Mouse (Mus musculus): ENCODE measurements around the gene Cdon. TPM values are rescaled to one million over a fixed set of nuclear protein-coding genes. Genes with fewer than 3 reads are reported as not detected.
"Not testable (repeated sequence)": the region's sequence is repeated elsewhere in the genome, so short reads cannot be mapped to it uniquely, and the experiment has no call there.

Cdon gene
- polyA plus RNA-seq, 1 experiment from 2014 or later: 1.5 TPM

GRCm38 (mm10) chr9:35430476-35430875, 9.5 kb downstream of the Cdon start:
- Histone ChIP-seq H3K4me2 (no peak overlapping the region), H3K27me3 (replicated peaks; ENCODE audit: control insufficient read depth, insufficient read depth, low read length) (no peaks in the 10 kb centered on the region)
- 79% methylated on average over 7 of the region's 8 CpGs for WGBS

GRCm38 (mm10) chr9:35431396-35431795, 10.5 kb downstream of the Cdon start:
- no peak overlapping the region for H3K4me2 ChIP-seq
- H3K4me1 ChIP-seq (replicated peaks; ENCODE audit: control insufficient read depth, insufficient read depth, low read length): no peaks in the 10 kb centered on the region
- no peak overlapping the region for H3K4me3 ChIP-seq (ENCODE audit: low read depth, low read length)
- no peaks in the 10 kb centered on the region for H3K27me3 ChIP-seq (replicated peaks; ENCODE audit: control insufficient read depth, insufficient read depth, low read length)
- DNase-seq (ENCODE audit: low spot score) (no peak), ATAC-seq (replicated peaks; ENCODE audit: low FRiP score) (no peak)
- 76% methylated on average over 6 of the region's 6 CpGs for WGBS
- H3K9me3 ChIP-seq (ENCODE audit: control insufficient read depth, low read length): no peaks in the 10 kb centered on the region
- H3K27ac ChIP-seq (ENCODE audit: low read depth, low read length): no peak overlapping the region
- H3K9ac ChIP-seq (ENCODE audit: low read depth, low read length): no peak overlapping the region
- H3K36me3 ChIP-seq (ENCODE audit: control insufficient read depth, insufficient read depth, low read length): no peaks in the 10 kb centered on the region

More at GRCm38 (mm10) chr9:35430476-35430875, 9.5 kb downstream of the Cdon start:
- Histone ChIP-seq H3K36me3 (ENCODE audit: control insufficient read depth, insufficient read depth, low read length) (no peaks in the 10 kb centered on the region), H3K4me1 (replicated peaks; ENCODE audit: control insufficient read depth, insufficient read depth, low read length) (no peaks in the 10 kb centered on the region), H3K27ac (ENCODE audit: low read depth, low read length) (no peak overlapping the region), H3K4me3 (ENCODE audit: low read depth, low read length) (no peak overlapping the region), H3K9me3 (ENCODE audit: control insufficient read depth, low read length) (no peaks in the 10 kb centered on the region), H3K9ac (ENCODE audit: low read depth, low read length) (no peak overlapping the region)
- ATAC-seq (replicated peaks; ENCODE audit: low FRiP score) (no peak), DNase-seq (ENCODE audit: low spot score) (no peak)

- DNase-seq (ENCODE audit: low spot score); H3K4me3 ChIP-seq (ENCODE audit: low read depth, low read length); ATAC-seq (replicated peaks; ENCODE audit: low FRiP score); H3K27ac ChIP-seq (ENCODE audit: low read depth, low read length); H3K36me3 ChIP-seq (ENCODE audit: control insufficient read depth, insufficient read depth, low read length); H3K9ac ChIP-seq (ENCODE audit: low read depth, low read length); H3K9me3 ChIP-seq (ENCODE audit: control insufficient read depth, low read length); H3K4me1 ChIP-seq (replicated peaks; ENCODE audit: control insufficient read depth, insufficient read depth, low read length); H3K27me3 ChIP-seq (replicated peaks; ENCODE audit: control insufficient read depth, insufficient read depth, low read length); H3K4me2 ChIP-seq: not testable (repeated sequence)
- 72% methylated on average over 3 of the region's 3 CpGs for WGBS
Measured at GRCm38 (mm10) chr9:35432717-35433297, 11.9 kb downstream of the Cdon start.

- Histone ChIP-seq H3K4me2 (no peak overlapping the region), H3K9me3 (ENCODE audit: control insufficient read depth, low read length) (no peaks in the 10 kb centered on the region), H3K4me3 (ENCODE audit: low read depth, low read length) (no peak overlapping the region), H3K27ac (ENCODE audit: low read depth, low read length) (no peak overlapping the region), H3K27me3 (replicated peaks; ENCODE audit: control insufficient read depth, insufficient read depth, low read length) (no peaks in the 10 kb centered on the region), H3K4me1 (replicated peaks; ENCODE audit: control insufficient read depth, insufficient read depth, low read length) (no peaks in the 10 kb centered on the region), H3K9ac (ENCODE audit: low read depth, low read length) (no peak overlapping the region), H3K36me3 (ENCODE audit: control insufficient read depth, insufficient read depth, low read length) (no peaks in the 10 kb centered on the region)
- ATAC-seq (replicated peaks; ENCODE audit: low FRiP score) (no peak), DNase-seq (ENCODE audit: low spot score) (no peak)
- WGBS: 78% methylated on average over 3 of the region's 3 CpGs
Measured at GRCm38 (mm10) chr9:35434340-35434739, 13.4 kb downstream of the Cdon start.

GRCm38 (mm10) chr9:35435565-35435964, 14.6 kb downstream of the Cdon start:
- Histone ChIP-seq H3K4me1 (replicated peaks; ENCODE audit: control insufficient read depth, insufficient read depth, low read length) (no peaks in the 10 kb centered on the region), H3K9me3 (ENCODE audit: control insufficient read depth, low read length) (no peaks in the 10 kb centered on the region), H3K36me3 (ENCODE audit: control insufficient read depth, insufficient read depth, low read length) (no peaks in the 10 kb centered on the region), H3K4me2 (no peak overlapping the region), H3K9ac (ENCODE audit: low read depth, low read length) (no peak overlapping the region), H3K4me3 (ENCODE audit: low read depth, low read length) (no peak overlapping the region), H3K27me3 (replicated peaks; ENCODE audit: control insufficient read depth, insufficient read depth, low read length) (no peaks in the 10 kb centered on the region), H3K27ac (ENCODE audit: low read depth, low read length) (no peak overlapping the region)
- no peak for ATAC-seq (replicated peaks; ENCODE audit: low FRiP score)
- WGBS: 51% methylated on average over 9 of the region's 9 CpGs
- DNase-seq (ENCODE audit: low spot score): no peak

- Histone ChIP-seq H3K9ac (ENCODE audit: low read depth, low read length) (no peak overlapping the region), H3K36me3 (ENCODE audit: control insufficient read depth, insufficient read depth, low read length) (no peaks in the 10 kb centered on the region), H3K4me1 (replicated peaks; ENCODE audit: control insufficient read depth, insufficient read depth, low read length) (no peaks in the 10 kb centered on the region), H3K4me2 (no peak overlapping the region), H3K4me3 (ENCODE audit: low read depth, low read length) (no peak overlapping the region), H3K27ac (ENCODE audit: low read depth, low read length) (no peak overlapping the region), H3K9me3 (ENCODE audit: control insufficient read depth, low read length) (no peaks in the 10 kb centered on the region), H3K27me3 (replicated peaks; ENCODE audit: control insufficient read depth, insufficient read depth, low read length) (no peaks in the 10 kb centered on the region)
- 83% methylated on average over 8 of the region's 8 CpGs for WGBS
- no peak for ATAC-seq (replicated peaks; ENCODE audit: low FRiP score)
- DNase-seq (ENCODE audit: low spot score): no peak
Measured at GRCm38 (mm10) chr9:35438286-35439061, 17.5 kb downstream of the Cdon start.

- Histone ChIP-seq H3K4me2 (no peak overlapping the region), H3K9ac (ENCODE audit: low read depth, low read length) (no peak overlapping the region), H3K4me3 (ENCODE audit: low read depth, low read length) (no peak overlapping the region), H3K4me1 (replicated peaks; ENCODE audit: control insufficient read depth, insufficient read depth, low read length) (no peaks in the 10 kb centered on the region), H3K9me3 (ENCODE audit: control insufficient read depth, low read length) (no peaks in the 10 kb centered on the region), H3K27ac (ENCODE audit: low read depth, low read length) (no peak overlapping the region), H3K27me3 (replicated peaks; ENCODE audit: control insufficient read depth, insufficient read depth, low read length) (no peaks in the 10 kb centered on the region), H3K36me3 (ENCODE audit: control insufficient read depth, insufficient read depth, low read length) (no peaks in the 10 kb centered on the region)
- 73% methylated on average over 6 of the region's 6 CpGs for WGBS
- ATAC-seq (replicated peaks; ENCODE audit: low FRiP score) (no peak), DNase-seq (ENCODE audit: low spot score) (no peak)
Measured at GRCm38 (mm10) chr9:35439062-35439442, 18.1 kb downstream of the Cdon start.

GRCm38 (mm10) chr9:35439754-35440153, 18.8 kb downstream of the Cdon start:
- H3K9me3 ChIP-seq (ENCODE audit: control insufficient read depth, low read length): no peaks in the 10 kb centered on the region
- no peaks in the 10 kb centered on the region for H3K36me3 ChIP-seq (ENCODE audit: control insufficient read depth, insufficient read depth, low read length)
- H3K27ac ChIP-seq (ENCODE audit: low read depth, low read length): no peak overlapping the region
- no peaks in the 10 kb centered on the region for H3K27me3 ChIP-seq (replicated peaks; ENCODE audit: control insufficient read depth, insufficient read depth, low read length)
- DNase-seq (ENCODE audit: low spot score) (no peak), ATAC-seq (replicated peaks; ENCODE audit: low FRiP score) (no peak)
- no peak overlapping the region for H3K4me3 ChIP-seq (ENCODE audit: low read depth, low read length)
- H3K4me2 ChIP-seq: no peak overlapping the region
- H3K4me1 ChIP-seq (replicated peaks; ENCODE audit: control insufficient read depth, insufficient read depth, low read length): 0 out of 2 replicates have a peak, but pooled peaks cover 4% of the 10 kb centered on the region
- no peak overlapping the region for H3K9ac ChIP-seq (ENCODE audit: low read depth, low read length)

- no peaks in the 10 kb centered on the region for H3K9me3 ChIP-seq (ENCODE audit: control insufficient read depth, low read length)
- no peaks in the 10 kb centered on the region for H3K27me3 ChIP-seq (replicated peaks; ENCODE audit: control insufficient read depth, insufficient read depth, low read length)
- H3K9ac ChIP-seq (ENCODE audit: low read depth, low read length): no peak overlapping the region
- 32% methylated on average over 5 of the region's 5 CpGs for WGBS
- no peak overlapping the region for H3K27ac ChIP-seq (ENCODE audit: low read depth, low read length)
- no peak for ATAC-seq (replicated peaks; ENCODE audit: low FRiP score)
- no peak for DNase-seq (ENCODE audit: low spot score)
- H3K36me3 ChIP-seq (ENCODE audit: control insufficient read depth, insufficient read depth, low read length): no peaks in the 10 kb centered on the region
- H3K4me2 ChIP-seq: no peak overlapping the region
- no peak overlapping the region for H3K4me3 ChIP-seq (ENCODE audit: low read depth, low read length)
- H3K4me1 ChIP-seq (replicated peaks; ENCODE audit: control insufficient read depth, insufficient read depth, low read length): 0 out of 2 replicates have a peak, but pooled peaks cover 4% of the 10 kb centered on the region
Measured at GRCm38 (mm10) chr9:35442476-35442875, 21.5 kb downstream of the Cdon start.

All from liver, embryonic 11.5 days (tissue).